Mouse (Mus musculus): ENCODE measurements at regions not wholly inside any gene's neighbourhood (a gene's known extent, or its start where the extent isn't known, plus 50 kb on each side); places are given as distances from the start of the nearest gene placed in this dataset.

DNA sequence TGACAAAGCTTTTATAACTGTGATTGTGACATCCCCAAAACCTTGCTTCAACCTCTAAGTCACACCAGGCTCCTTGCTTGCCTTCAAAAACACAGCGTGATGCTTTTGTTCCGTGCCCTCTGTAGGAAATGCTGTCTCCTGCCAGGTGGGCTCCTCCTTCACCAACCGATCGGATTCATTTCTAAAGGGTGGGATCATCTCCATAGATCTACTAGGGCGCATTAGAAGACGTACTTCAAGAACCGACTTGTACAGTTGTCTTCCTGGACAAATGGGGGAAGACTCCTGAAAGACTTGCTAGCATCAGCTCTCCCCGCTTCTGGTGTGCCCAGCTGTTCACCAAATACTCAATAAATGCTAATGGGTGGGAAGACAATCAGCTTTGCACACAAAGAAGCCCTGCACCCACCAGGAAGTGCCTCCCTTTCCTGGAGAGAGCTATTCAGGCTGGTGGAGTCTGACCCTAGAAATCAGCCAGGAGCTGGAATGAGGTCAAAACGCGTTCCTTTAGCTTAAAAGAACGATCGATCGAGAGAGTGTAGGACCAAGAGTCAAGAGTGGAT, 53.0 kb downstream of the Hoxa1 start:
- peaks cover 22% of the 10 kb centered on the region for H3K4me1 ChIP-seq
- no peak overlapping the region for H3K4me3 ChIP-seq (replicated peaks)
- peak overlapping the region; percentile 13; the same call in 1 of the 2 replicates for H3K4me2 ChIP-seq
- no peaks in the 10 kb centered on the region for H3K36me3 ChIP-seq
- no peaks in the 10 kb centered on the region for H3K27me3 ChIP-seq
- no peaks in the 10 kb centered on the region for H3K9me3 ChIP-seq (replicated peaks)
- H3K27ac ChIP-seq: no peak overlapping the region
- WGBS: 39% methylated on average over 13 of the region's 13 CpGs
- H3K9ac ChIP-seq: no peak overlapping the region
- ATAC-seq (replicated peaks; ENCODE audit: low FRiP score): no peak

- H3K27me3 ChIP-seq: no peaks in the 10 kb centered on the region
- no peaks in the 10 kb centered on the region for H3K9me3 ChIP-seq (replicated peaks)
- H3K27ac ChIP-seq: peak overlapping the region; percentile 62
- H3K4me2 ChIP-seq: 0 out of 2 replicates have a peak overlapping the region, but pooled peaks have one; percentile 7
- no peak overlapping the region for H3K4me3 ChIP-seq (replicated peaks)
- WGBS: 84% methylated on average over 11 of the region's 11 CpGs
- H3K36me3 ChIP-seq: no peaks in the 10 kb centered on the region
- H3K9ac ChIP-seq: no peak overlapping the region
- peaks cover 22% of the 10 kb centered on the region for H3K4me1 ChIP-seq
- no peak for ATAC-seq (replicated peaks; ENCODE audit: low FRiP score)
These were observed 54.0 kb downstream of the Hoxa1 start for GRCm38 (mm10) chr6:52104141-52104540.

DNA sequence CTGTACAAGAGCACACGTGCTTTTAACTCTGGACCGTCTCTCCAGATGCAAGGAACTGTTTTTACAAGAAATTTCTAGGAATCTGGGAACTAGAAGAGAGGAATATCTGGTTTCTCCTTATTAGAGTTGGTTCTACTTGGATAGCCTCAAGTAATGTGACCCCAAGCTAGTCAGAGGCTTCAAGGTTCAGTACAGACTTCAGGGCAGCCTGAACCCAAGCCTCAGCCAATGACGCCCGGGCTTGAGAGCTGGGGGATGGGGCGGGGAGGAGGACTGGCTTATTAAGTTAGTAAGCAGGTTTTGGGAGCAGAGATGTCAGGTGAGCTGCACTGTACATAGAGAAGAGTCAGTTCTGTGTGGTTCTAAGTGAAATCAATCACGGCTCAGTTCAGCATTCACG, 54.5 kb downstream of the Hoxa1 start:
- Histone ChIP-seq H3K36me3 (no peaks in the 10 kb centered on the region), H3K27ac (peak overlapping the region; percentile 62), H3K4me2 (0 out of 2 replicates have a peak overlapping the region, but pooled peaks have one; percentile 7), H3K9me3 (replicated peaks) (no peaks in the 10 kb centered on the region), H3K27me3 (no peaks in the 10 kb centered on the region), H3K9ac (no peak overlapping the region), H3K4me1 (peaks cover 22% of the 10 kb centered on the region), H3K4me3 (replicated peaks) (no peak overlapping the region)
- peak; percentile 85 for ATAC-seq (replicated peaks; ENCODE audit: low FRiP score)
- WGBS: 49% methylated on average over 7 of the region's 7 CpGs

GRCm38 (mm10) chr6:52102699-52103098, 55.4 kb downstream of the Hoxa1 start:
- Histone ChIP-seq H3K4me1 (peaks cover 22% of the 10 kb centered on the region), H3K9me3 (replicated peaks) (no peaks in the 10 kb centered on the region), H3K4me2 (no peak overlapping the region), H3K27me3 (no peaks in the 10 kb centered on the region), H3K27ac (no peak overlapping the region), H3K4me3 (replicated peaks) (no peak overlapping the region), H3K36me3 (no peaks in the 10 kb centered on the region), H3K9ac (no peak overlapping the region)
- ATAC-seq (replicated peaks; ENCODE audit: low FRiP score): no peak
- 32% methylated on average over 8 of the region's 8 CpGs for WGBS

- no peak overlapping the region for H3K4me3 ChIP-seq (replicated peaks)
- no peak overlapping the region for H3K4me2 ChIP-seq
- H3K4me1 ChIP-seq: peaks cover 22% of the 10 kb centered on the region
- no peaks in the 10 kb centered on the region for H3K27me3 ChIP-seq
- H3K36me3 ChIP-seq: no peaks in the 10 kb centered on the region
- no peaks in the 10 kb centered on the region for H3K9me3 ChIP-seq (replicated peaks)
- WGBS: 57% methylated on average over 8 of the region's 8 CpGs
- H3K27ac ChIP-seq: no peak overlapping the region
- ATAC-seq (replicated peaks; ENCODE audit: low FRiP score): no peak
- no peak overlapping the region for H3K9ac ChIP-seq
These were observed 55.9 kb downstream of the Hoxa1 start for GRCm38 (mm10) chr6:52102179-52102578.

DNA sequence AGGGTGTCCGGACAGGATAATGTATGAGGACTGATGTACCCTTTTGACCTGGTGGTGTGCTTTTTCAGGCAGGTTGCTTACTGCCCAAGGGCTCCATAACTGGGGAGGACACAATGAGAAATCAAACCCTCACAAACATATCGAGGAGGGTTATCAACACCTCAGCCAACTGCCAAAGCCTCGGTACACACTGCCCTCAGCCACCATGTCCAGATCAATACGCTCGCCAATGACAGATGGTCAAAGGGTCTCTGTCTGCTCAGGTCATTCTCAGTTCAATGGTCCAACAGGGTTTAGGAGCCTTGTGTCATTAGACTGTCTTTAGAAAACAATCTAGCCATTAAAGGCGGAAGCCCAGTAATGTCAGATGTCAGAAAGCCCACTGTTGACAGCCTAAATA, 56.9 kb downstream of the Hoxa1 start:
- no peak overlapping the region for H3K4me3 ChIP-seq (replicated peaks)
- H3K9ac ChIP-seq: no peak overlapping the region
- H3K9me3 ChIP-seq (replicated peaks): no peaks in the 10 kb centered on the region
- no peaks in the 10 kb centered on the region for H3K27me3 ChIP-seq
- H3K36me3 ChIP-seq: no peaks in the 10 kb centered on the region
- H3K4me1 ChIP-seq: peaks cover 22% of the 10 kb centered on the region
- no peak overlapping the region for H3K4me2 ChIP-seq
- 56% methylated on average over 6 of the region's 6 CpGs for WGBS
- ATAC-seq (replicated peaks; ENCODE audit: low FRiP score): no peak
- H3K27ac ChIP-seq: no peak overlapping the region

- no peaks in the 10 kb centered on the region for H3K36me3 ChIP-seq
- H3K27ac ChIP-seq: no peak overlapping the region
- no peaks in the 10 kb centered on the region for H3K9me3 ChIP-seq (replicated peaks)
- no peaks in the 10 kb centered on the region for H3K27me3 ChIP-seq
- peaks cover 18% of the 10 kb centered on the region for H3K4me1 ChIP-seq
- no peak overlapping the region for H3K4me2 ChIP-seq
- 90% methylated on average over 7 of the region's 7 CpGs for WGBS
- no peak for ATAC-seq (replicated peaks; ENCODE audit: low FRiP score)
- no peak overlapping the region for H3K4me3 ChIP-seq (replicated peaks)
- no peak overlapping the region for H3K9ac ChIP-seq
These were observed 59.3 kb downstream of the Hoxa1 start for GRCm38 (mm10) chr6:52098851-52099250.

- H3K36me3 ChIP-seq: no peaks in the 10 kb centered on the region
- H3K4me3 ChIP-seq (replicated peaks): no peak overlapping the region
- no peak overlapping the region for H3K9ac ChIP-seq
- peaks cover 13% of the 10 kb centered on the region for H3K4me1 ChIP-seq
- no peak overlapping the region for H3K4me2 ChIP-seq
- H3K9me3 ChIP-seq (replicated peaks): no peaks in the 10 kb centered on the region
- no peak for ATAC-seq (replicated peaks; ENCODE audit: low FRiP score)
- 93% methylated on average over 7 of the region's 7 CpGs for WGBS
- H3K27me3 ChIP-seq: no peaks in the 10 kb centered on the region
- no peak overlapping the region for H3K27ac ChIP-seq
These were observed 62.5 kb downstream of the Hoxa1 start for GRCm38 (mm10) chr6:52095575-52095974.

- Histone ChIP-seq H3K4me3 (replicated peaks) (no peak overlapping the region), H3K27me3 (no peaks in the 10 kb centered on the region), H3K4me1 (peaks cover 13% of the 10 kb centered on the region), H3K9me3 (replicated peaks) (no peaks in the 10 kb centered on the region), H3K27ac (no peak overlapping the region), H3K9ac (no peak overlapping the region), H3K36me3 (no peaks in the 10 kb centered on the region), H3K4me2 (no peak overlapping the region)
- ATAC-seq (replicated peaks; ENCODE audit: low FRiP score): no peak
- 34% methylated on average over 5 of the region's 5 CpGs for WGBS
These were observed 66.7 kb downstream of the Hoxa1 start for GRCm38 (mm10) chr6:52091445-52091844.

GRCm38 (mm10) chr6:52085932-52086643, 72.0 kb downstream of the Hoxa1 start:
- Histone ChIP-seq H3K9me3 (replicated peaks) (no peaks in the 10 kb centered on the region), H3K4me2 (no peak overlapping the region), H3K27me3 (no peaks in the 10 kb centered on the region; the same call in 1 of the 2 replicates), H3K9ac (no peak overlapping the region), H3K4me1 (peaks cover 2% of the 10 kb centered on the region), H3K36me3 (no peaks in the 10 kb centered on the region), H3K27ac (peak overlapping the region; percentile 0; the same call in 1 of the 2 replicates), H3K4me3 (replicated peaks) (no peak overlapping the region)
- 43% methylated on average over 17 of the region's 17 CpGs for WGBS
- ATAC-seq (replicated peaks; ENCODE audit: low FRiP score): no peak; the same call in 1 of the 2 replicates

- 92% methylated on average over 2 of the region's 2 CpGs for WGBS
- Histone ChIP-seq H3K4me2 (no peak overlapping the region), H3K36me3 (no peaks in the 10 kb centered on the region), H3K9me3 (replicated peaks) (no peaks in the 10 kb centered on the region), H3K9ac (no peak overlapping the region), H3K4me3 (replicated peaks) (no peak overlapping the region), H3K4me1 (peaks cover 1% of the 10 kb centered on the region; the same call in 1 of the 2 replicates), H3K27me3 (no peaks in the 10 kb centered on the region; the same call in 1 of the 2 replicates), H3K27ac (no peak overlapping the region)
- ATAC-seq (replicated peaks; ENCODE audit: low FRiP score): no peak
These were observed 72.3 kb upstream of the Skap2 start for GRCm38 (mm10) chr6:52084622-52085021.

DNA sequence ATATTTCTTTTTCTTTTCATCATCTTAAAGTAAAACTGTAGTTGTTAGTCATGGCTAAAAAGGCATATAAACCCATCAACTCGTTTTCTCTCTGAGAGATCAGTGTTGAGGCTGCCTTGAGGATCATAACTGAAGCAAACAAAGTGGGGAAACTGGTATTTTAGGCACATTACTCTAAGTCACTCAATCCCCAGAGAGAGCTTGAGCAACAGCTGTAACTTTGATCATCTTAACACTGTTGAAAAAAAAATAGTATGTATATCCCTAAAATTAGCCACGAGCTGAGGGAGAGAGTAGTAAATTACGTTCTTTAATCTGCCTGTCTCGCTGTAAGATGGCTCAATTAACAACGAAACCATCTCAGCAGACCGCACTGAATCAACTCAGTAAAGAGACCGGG, 67.2 kb upstream of the Skap2 start:
- Histone ChIP-seq H3K4me2 (peak overlapping the region; percentile 50; the same call in 1 of the 2 replicates), H3K36me3 (no peaks in the 10 kb centered on the region), H3K9me3 (replicated peaks) (no peaks in the 10 kb centered on the region), H3K4me1 (peaks cover 19% of the 10 kb centered on the region), H3K9ac (no peak overlapping the region), H3K27me3 (no peaks in the 10 kb centered on the region; the same call in 1 of the 2 replicates), H3K4me3 (replicated peaks) (no peak overlapping the region), H3K27ac (no peak overlapping the region)
- no peak for ATAC-seq (replicated peaks; ENCODE audit: low FRiP score)
- 14% methylated on average over 7 of the region's 7 CpGs for WGBS

All from kidney, embryonic 15.5 days (tissue).